Mouse (Mus musculus): Measurements from ENCODE around the gene Fam135a. TPM values are rescaled to one million over a fixed set of nuclear protein-coding genes. Genes with fewer than 3 reads are reported as not detected.
"Not testable (repeated sequence)": the region's sequence is repeated elsewhere in the genome, so short reads cannot be mapped to it uniquely, and the experiment has no call there.

The Fam135a gene
- polyA plus RNA-seq, 1 experiment from 2014 or later: 35.6 TPM

DNA sequence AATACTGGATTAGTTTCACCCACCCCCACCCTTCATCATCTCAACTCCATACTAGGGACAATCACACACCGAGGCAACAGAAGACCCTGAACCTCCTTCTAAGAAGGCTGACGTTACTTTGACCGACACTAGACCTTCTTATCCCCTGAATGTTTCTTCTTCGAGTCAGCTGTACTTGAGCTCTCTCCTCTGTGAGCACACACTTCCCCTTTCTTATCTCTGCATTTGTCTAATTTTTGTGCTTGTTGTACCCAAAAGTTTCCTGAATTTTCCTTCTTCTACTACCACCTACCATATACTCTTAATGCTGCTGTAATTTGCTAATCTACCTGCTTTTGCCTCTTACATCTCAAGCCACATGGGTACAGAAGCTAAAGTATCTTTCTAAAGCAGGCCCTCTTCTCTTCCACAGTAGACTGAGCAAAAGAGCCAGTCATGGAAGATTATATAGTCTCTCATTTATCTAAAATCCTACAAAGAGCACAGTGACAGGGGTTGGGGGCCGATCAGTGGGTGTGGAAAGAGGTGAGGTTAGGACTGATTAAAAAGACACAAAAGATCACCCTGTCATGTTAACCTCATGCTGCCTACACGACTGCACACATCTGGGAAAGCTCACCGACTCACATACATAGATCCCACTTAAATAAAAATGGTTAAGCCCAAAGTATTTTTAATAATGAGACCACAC is 101.9 kb downstream of the Fam135a start:
- no peak overlapping the region for H3K9ac ChIP-seq
- ATAC-seq (ENCODE audit: insufficient read depth, low FRiP score, low read depth): no peak
- H3K36me3 ChIP-seq: peaks cover 5% of the 10 kb centered on the region; the same call in 1 of the 2 replicates
- no peak overlapping the region for H3K4me3 ChIP-seq (replicated peaks)
- H3K27me3 ChIP-seq (replicated peaks): no peaks in the 10 kb centered on the region
- no peaks in the 10 kb centered on the region for H3K9me3 ChIP-seq
- 88% methylated on average over 7 of the region's 7 CpGs for WGBS
- no peaks in the 10 kb centered on the region for H3K4me1 ChIP-seq
- H3K27ac ChIP-seq: no peak overlapping the region
- H3K4me2 ChIP-seq: no peak overlapping the region

DNA sequence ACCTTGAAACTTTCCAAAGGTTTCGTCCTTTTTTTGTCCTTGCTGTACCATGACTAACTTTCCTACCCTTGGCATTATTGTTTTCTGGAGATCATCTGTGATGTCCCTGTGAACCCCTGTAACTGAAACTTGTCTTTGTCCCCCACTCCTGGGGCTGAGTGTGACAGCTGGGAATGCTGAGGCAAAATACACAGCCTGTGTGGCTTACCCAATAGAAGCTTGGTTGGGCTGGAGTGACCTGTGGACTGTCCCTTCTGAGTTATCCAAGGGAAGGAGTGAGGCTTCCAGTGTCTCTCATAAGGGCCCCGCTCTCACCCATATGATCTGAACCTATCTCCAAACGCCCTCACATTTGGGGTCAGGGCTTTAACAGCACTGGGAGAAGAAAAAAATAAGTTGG is 102.6 kb downstream of the Fam135a start:
- H3K4me1 ChIP-seq: no peaks in the 10 kb centered on the region
- no peak overlapping the region for H3K4me2 ChIP-seq
- ATAC-seq (ENCODE audit: insufficient read depth, low FRiP score, low read depth): no peak
- H3K27me3 ChIP-seq (replicated peaks): no peaks in the 10 kb centered on the region
- H3K36me3 ChIP-seq: peaks cover 5% of the 10 kb centered on the region; the same call in 1 of the 2 replicates
- no peaks in the 10 kb centered on the region for H3K9me3 ChIP-seq
- H3K9ac ChIP-seq: no peak overlapping the region
- no peak overlapping the region for H3K27ac ChIP-seq
- H3K4me3 ChIP-seq (replicated peaks): no peak overlapping the region
- WGBS: 88% methylated on average over 3 of the region's 3 CpGs

DNA sequence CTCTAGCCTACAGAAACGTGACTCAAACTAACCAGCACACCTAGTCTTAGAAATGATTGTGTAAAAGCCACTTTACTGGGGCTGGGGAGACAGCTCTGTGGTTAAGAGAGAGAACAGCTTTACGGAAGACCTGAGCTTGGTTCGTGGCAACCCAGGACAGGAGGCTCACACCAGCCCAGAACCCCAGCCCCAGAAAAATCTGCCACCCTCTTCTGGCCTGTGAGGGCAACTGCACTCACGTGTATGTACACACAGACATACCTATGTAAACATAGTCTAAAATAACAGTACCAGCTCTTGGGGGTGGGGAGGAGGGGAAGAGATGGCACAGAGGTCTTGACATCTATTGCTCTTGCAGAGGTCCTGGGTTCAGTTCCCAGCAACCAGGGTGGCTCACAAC is 104.7 kb downstream of the Fam135a start:
- H3K36me3 ChIP-seq: no peaks in the 10 kb centered on the region
- H3K4me1 ChIP-seq: no peaks in the 10 kb centered on the region
- WGBS: 91% methylated on average over 4 of the region's 4 CpGs
- no peak overlapping the region for H3K4me3 ChIP-seq (replicated peaks)
- no peaks in the 10 kb centered on the region for H3K9me3 ChIP-seq
- no peak for ATAC-seq (ENCODE audit: insufficient read depth, low FRiP score, low read depth)
- no peak overlapping the region for H3K4me2 ChIP-seq
- no peak overlapping the region for H3K27ac ChIP-seq
- no peak overlapping the region for H3K9ac ChIP-seq
- H3K27me3 ChIP-seq (replicated peaks): no peaks in the 10 kb centered on the region

DNA sequence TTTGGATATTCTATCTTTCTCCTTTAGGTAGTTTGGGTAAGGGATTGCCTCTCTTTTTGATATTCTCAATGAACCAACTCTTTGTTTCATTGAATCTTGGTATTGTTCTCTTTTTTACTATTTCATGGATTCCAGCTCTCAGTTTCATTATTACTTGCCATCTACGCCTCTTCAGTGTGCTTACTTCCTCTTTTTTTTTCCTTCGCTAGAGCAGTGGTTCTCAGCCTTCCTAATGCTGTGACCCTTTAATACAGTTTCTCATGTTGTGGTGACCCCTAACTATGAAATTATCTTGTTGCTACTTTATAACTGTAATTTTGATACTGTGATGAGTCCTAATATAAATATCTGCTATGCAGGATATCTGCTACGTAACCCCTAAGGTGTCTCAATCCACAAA is 117.0 kb downstream of the Fam135a start:
- no peak for ATAC-seq (ENCODE audit: insufficient read depth, low FRiP score, low read depth)
- Histone ChIP-seq H3K9me3 (no peaks in the 10 kb centered on the region), H3K27me3 (replicated peaks) (no peaks in the 10 kb centered on the region), H3K4me2 (no peak overlapping the region), H3K9ac (no peak overlapping the region), H3K36me3 (no peaks in the 10 kb centered on the region), H3K27ac (no peak overlapping the region), H3K4me3 (replicated peaks) (no peak overlapping the region), H3K4me1 (no peaks in the 10 kb centered on the region)
- 80% methylated on average over 3 of the region's 3 CpGs for WGBS

DNA sequence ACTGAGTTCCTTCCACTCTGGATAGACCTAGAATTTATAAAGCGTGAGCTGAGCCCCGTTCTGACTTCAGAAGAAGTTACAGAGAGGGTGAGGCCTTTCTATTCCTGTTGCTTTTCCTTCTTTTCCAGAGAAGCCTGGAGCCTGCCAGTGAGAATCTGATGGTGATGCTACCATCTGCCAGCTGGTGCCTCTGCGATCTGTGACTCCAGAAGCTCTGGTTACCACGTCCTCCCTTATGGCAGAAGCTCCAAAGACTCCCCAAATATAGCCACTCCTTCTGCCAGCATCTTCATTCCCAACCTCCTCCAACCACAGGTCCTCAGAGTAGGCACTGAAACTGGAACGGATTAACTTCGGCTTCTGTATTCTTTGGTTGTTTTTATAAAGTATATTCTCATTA is 121.9 kb downstream of the Fam135a start:
- H3K4me1 ChIP-seq: no peaks in the 10 kb centered on the region
- H3K9me3 ChIP-seq: no peaks in the 10 kb centered on the region
- H3K4me2 ChIP-seq: no peak overlapping the region
- H3K27ac ChIP-seq: no peak overlapping the region
- ATAC-seq (ENCODE audit: insufficient read depth, low FRiP score, low read depth): no peak
- H3K4me3 ChIP-seq (replicated peaks): no peak overlapping the region
- WGBS: 81% methylated on average over 6 of the region's 6 CpGs
- H3K9ac ChIP-seq: no peak overlapping the region
- no peaks in the 10 kb centered on the region for H3K36me3 ChIP-seq
- H3K27me3 ChIP-seq (replicated peaks): no peaks in the 10 kb centered on the region

DNA sequence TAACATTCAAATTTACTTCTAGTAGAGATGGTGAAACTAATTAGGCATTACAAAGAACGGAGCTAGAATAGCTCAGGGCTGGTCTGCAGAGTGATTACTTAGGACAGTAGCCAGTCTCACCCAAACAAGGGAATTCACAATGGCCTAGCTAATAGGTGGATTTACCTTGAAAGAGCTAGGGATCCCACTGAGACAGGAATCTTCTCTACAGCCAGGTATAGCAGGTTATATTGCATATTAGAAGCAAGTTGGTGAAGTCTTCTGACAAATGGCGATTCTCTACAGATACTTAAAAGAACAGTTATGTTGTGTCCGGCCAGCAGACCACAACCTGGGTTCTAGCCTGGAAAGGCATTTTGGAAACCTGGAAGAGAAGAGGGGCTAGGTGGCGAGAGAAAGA is 129.0 kb downstream of the Fam135a start:
- WGBS: 83% methylated on average over 4 of the region's 4 CpGs
- not testable (repeated sequence) for ATAC-seq (ENCODE audit: insufficient read depth, low FRiP score, low read depth); H3K4me1 ChIP-seq; H3K4me2 ChIP-seq; H3K27me3 ChIP-seq (replicated peaks); H3K4me3 ChIP-seq (replicated peaks); H3K9ac ChIP-seq; H3K27ac ChIP-seq; H3K9me3 ChIP-seq; H3K36me3 ChIP-seq

DNA sequence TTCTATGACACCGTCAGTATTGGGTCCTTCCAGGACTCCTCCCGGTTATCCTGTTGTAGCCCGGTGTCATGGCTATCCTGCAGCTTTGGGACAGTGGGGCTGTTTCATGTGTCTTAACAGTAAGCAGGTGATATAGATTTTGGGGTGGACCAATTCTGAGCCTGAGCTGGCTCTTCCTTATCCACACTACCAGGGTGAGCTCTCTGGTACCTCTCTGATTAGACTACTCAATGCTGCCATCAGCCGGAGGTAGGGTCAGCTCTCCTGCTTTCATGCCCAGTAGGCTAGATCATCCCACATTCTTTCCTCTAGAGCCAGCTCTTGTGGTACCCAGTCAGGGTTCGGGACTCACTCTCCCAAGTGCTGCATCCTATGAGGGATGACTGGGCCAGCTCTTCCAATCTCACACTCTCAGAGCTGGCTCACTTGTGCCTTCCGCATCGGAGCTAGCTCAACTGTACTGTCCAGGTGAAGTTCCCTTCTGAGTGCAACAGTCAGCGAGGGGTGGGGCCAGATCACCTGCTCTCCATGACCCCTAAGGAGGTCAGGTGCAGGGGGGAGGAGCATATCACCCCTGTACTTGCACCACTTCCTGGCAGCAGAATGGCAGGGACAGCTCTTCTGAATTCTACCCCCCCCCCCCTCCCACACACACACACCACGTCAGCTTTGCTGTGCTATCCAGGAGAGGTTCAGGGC is 132.0 kb downstream of the Fam135a start:
- H3K36me3 ChIP-seq: no peaks in the 10 kb centered on the region
- H3K4me1 ChIP-seq: no peaks in the 10 kb centered on the region
- no peak overlapping the region for H3K4me3 ChIP-seq (replicated peaks)
- ATAC-seq (ENCODE audit: insufficient read depth, low FRiP score, low read depth): no peak; the same call in 1 of the 2 replicates
- no peak overlapping the region for H3K4me2 ChIP-seq
- no peaks in the 10 kb centered on the region for H3K27me3 ChIP-seq (replicated peaks)
- no peak overlapping the region for H3K27ac ChIP-seq
- no peaks in the 10 kb centered on the region for H3K9me3 ChIP-seq
- H3K9ac ChIP-seq: no peak overlapping the region
- WGBS: 81% methylated on average over 9 of the region's 9 CpGs

DNA sequence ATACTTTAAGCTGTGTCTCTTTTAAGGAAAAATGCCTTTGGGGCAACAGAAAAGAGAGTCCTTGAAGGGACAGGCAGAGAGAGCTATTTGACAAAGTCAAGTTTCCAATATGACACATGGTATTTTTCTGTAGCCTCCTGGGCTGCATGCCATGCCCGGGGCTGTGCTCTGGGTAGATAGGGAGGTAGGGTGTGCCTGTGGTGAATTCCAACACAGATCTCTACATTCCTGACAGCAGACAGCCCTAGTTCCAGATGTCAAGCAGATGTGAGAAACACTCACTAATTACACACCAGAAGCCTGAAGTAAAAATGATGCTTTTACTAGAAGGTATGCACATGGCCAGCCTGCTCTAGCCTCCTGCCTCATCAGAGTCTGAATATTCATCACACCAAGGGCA is 133.9 kb downstream of the Fam135a start:
- no peak for ATAC-seq (ENCODE audit: insufficient read depth, low FRiP score, low read depth)
- 52% methylated on average over 1 of the region's 1 CpGs for WGBS

More for the DNA sequence above, 133.9 kb downstream of the Fam135a start:
- H3K4me3 ChIP-seq (replicated peaks): no peak overlapping the region
- H3K4me2 ChIP-seq: no peak overlapping the region
- H3K9me3 ChIP-seq: no peaks in the 10 kb centered on the region
- H3K27ac ChIP-seq: no peak overlapping the region
- no peaks in the 10 kb centered on the region for H3K36me3 ChIP-seq
- no peaks in the 10 kb centered on the region for H3K27me3 ChIP-seq (replicated peaks)
- no peaks in the 10 kb centered on the region for H3K4me1 ChIP-seq
- no peak overlapping the region for H3K9ac ChIP-seq

Other genes with a start within 250 kb of the Fam135a start
- gene Smap1, start 178.0 kb downstream of the Fam135a start, polyA plus RNA-seq (2015; fragmentation: Nextera tagmentation; extraction: Ambion mirVana): 44.0 and 48.8 TPM in 2 replicates
- 69.6 and 75.6 TPM in 2 replicates for gene Sdhaf4, start 94.7 kb downstream of the Fam135a start, polyA plus RNA-seq (2015; fragmentation: Nextera tagmentation; extraction: Ambion mirVana)
- 3.1 and 4.6 TPM in 2 replicates for gene Col9a1, start 77.3 kb upstream of the Fam135a start, polyA plus RNA-seq (2015; fragmentation: Nextera tagmentation; extraction: Ambion mirVana)

Data from stomach, embryonic 15.5 days (tissue).